Mouse (Mus musculus): ENCODE results near the gene Scd4.
"Not testable (repeated sequence)": the region's sequence is repeated elsewhere in the genome, so short reads cannot be mapped to it uniquely, and the experiment has no call there.

DNA sequence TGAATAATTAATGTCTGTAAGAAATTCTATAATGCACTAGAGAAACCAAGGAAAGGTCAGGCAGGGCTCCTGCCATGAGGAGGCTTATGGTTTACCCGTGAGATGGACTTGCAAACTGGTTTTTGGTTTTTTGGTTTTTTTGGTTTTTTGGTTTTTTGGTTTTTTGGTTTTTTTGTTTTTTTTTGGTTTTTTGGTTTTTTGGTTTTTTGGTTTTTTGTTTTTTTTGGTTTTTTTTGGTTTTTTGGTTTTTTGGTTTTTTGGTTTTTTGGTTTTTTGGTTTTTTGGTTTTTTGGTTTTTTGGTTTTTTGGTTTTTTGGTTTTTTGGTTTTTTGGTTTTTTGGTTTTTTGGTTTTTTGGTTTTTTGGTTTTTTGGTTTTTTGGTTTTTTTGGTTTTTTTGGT is 1.8 kb upstream of the Scd4 start:
- TF ChIP-seq POLR2A (IDR thresholded peaks at IDR 0.05; ENCODE audit: control insufficient read depth, extremely low read depth, insufficient read depth, low read length, poor library complexity); CTCF (IDR thresholded peaks at IDR 0.05; ENCODE audit: borderline replicate concordance, control insufficient read depth, extremely low read depth, insufficient read depth, low read length, poor library complexity): not testable (repeated sequence)
